Mouse (Mus musculus): ENCODE measurements at regions not wholly inside any gene's neighbourhood (a gene's known extent, or its start where the extent isn't known, plus 50 kb on each side); places are given as distances from the start of the nearest gene placed in this dataset. TPM values are rescaled to one million over a fixed set of nuclear protein-coding genes. Genes with fewer than 3 reads are reported as not detected.
"Not testable (repeated sequence)": the region's sequence is repeated elsewhere in the genome, so short reads cannot be mapped to it uniquely, and the experiment has no call there.

GRCm38 (mm10) chr4:3085456-3086448 is 81.4 kb upstream of the Vmn1r2 start:
- no peak for ATAC-seq (ENCODE audit: low FRiP score, low read depth)
- H3K4me1 ChIP-seq (ENCODE audit: control insufficient read depth, insufficient read depth, low read length) = no peaks in the 10 kb centered on the region
- no peak overlapping the region for H3K4me2 ChIP-seq (replicated peaks; ENCODE audit: low read depth, low read length, severe bottlenecking)
- WGBS = 62% methylated on average over 6 of the region's 6 CpGs
- no peak overlapping the region for H3K27ac ChIP-seq (replicated peaks; ENCODE audit: low read depth, low read length)
- peaks cover 72% of the 10 kb centered on the region for H3K9me3 ChIP-seq (ENCODE audit: control insufficient read depth, low read length)
- no peak overlapping the region for H3K4me3 ChIP-seq (replicated peaks; ENCODE audit: low read length)
- H3K36me3 ChIP-seq (ENCODE audit: control insufficient read depth, insufficient read depth, low read length) = no peaks in the 10 kb centered on the region
- TF ChIP-seq POLR2A (IDR thresholded peaks at IDR 0.05; ENCODE audit: borderline replicate concordance, extremely low read depth, insufficient read depth, insufficient read length) = no peak
- DNase-seq (ENCODE audit: low spot score) = no peak
- no peaks in the 10 kb centered on the region for H3K27me3 ChIP-seq (ENCODE audit: control insufficient read depth, insufficient read depth, low read length)
- H3K9ac ChIP-seq (ENCODE audit: low read depth, low read length, severe bottlenecking) = no peak overlapping the region

DNA sequence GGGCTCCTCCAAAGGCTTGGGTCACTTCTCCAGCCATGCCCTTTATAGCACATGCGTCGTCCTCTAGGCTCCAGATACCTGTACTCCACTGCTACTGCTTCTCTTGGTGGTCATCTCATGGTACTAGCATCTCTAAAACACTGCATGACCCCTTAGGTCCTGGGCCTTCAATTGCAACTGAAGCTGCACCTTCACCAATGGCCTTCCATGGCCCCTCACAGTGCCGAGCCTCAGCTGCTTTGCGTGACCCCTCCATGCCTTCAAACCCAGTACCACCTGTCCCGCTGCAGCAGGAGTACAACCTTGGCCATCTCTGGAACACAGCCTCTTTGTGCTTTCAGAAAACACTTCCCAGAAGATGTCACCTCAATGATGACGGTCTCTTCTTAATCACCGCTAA is 79.5 kb upstream of the Vmn1r2 start:
- H3K9me3 ChIP-seq (ENCODE audit: control insufficient read depth, low read length) = peaks cover 56% of the 10 kb centered on the region
- not testable (repeated sequence) for ATAC-seq (ENCODE audit: low FRiP score, low read depth); H3K27ac ChIP-seq (replicated peaks; ENCODE audit: low read depth, low read length); H3K9ac ChIP-seq (ENCODE audit: low read depth, low read length, severe bottlenecking); DNase-seq (ENCODE audit: low spot score); H3K4me2 ChIP-seq (replicated peaks; ENCODE audit: low read depth, low read length, severe bottlenecking); H3K4me1 ChIP-seq (ENCODE audit: control insufficient read depth, insufficient read depth, low read length); H3K27me3 ChIP-seq (ENCODE audit: control insufficient read depth, insufficient read depth, low read length); H3K4me3 ChIP-seq (replicated peaks; ENCODE audit: low read length); H3K36me3 ChIP-seq (ENCODE audit: control insufficient read depth, insufficient read depth, low read length)
- WGBS = 81% methylated on average over 7 of the region's 7 CpGs

GRCm38 (mm10) chr4:3089567-3090377 is 77.3 kb upstream of the Vmn1r2 start:
- H3K4me2 ChIP-seq (replicated peaks; ENCODE audit: low read depth, low read length, severe bottlenecking) = no peak overlapping the region
- no peak overlapping the region for H3K27ac ChIP-seq (replicated peaks; ENCODE audit: low read depth, low read length)
- no peaks in the 10 kb centered on the region for H3K4me1 ChIP-seq (ENCODE audit: control insufficient read depth, insufficient read depth, low read length)
- no peaks in the 10 kb centered on the region for H3K36me3 ChIP-seq (ENCODE audit: control insufficient read depth, insufficient read depth, low read length)
- ATAC-seq (ENCODE audit: low FRiP score, low read depth) = peak; percentile 71; the same call in 1 of the 2 replicates
- no peak for TF ChIP-seq POLR2A (IDR thresholded peaks at IDR 0.05; ENCODE audit: borderline replicate concordance, extremely low read depth, insufficient read depth, insufficient read length)
- H3K4me3 ChIP-seq (replicated peaks; ENCODE audit: low read length) = no peak overlapping the region
- no peaks in the 10 kb centered on the region for H3K27me3 ChIP-seq (ENCODE audit: control insufficient read depth, insufficient read depth, low read length)
- H3K9me3 ChIP-seq (ENCODE audit: control insufficient read depth, low read length) = peaks cover 35% of the 10 kb centered on the region
- H3K9ac ChIP-seq (ENCODE audit: low read depth, low read length, severe bottlenecking) = no peak overlapping the region
- no peak for DNase-seq (ENCODE audit: low spot score)
- WGBS = 65% methylated on average over 13 of the region's 13 CpGs

DNA sequence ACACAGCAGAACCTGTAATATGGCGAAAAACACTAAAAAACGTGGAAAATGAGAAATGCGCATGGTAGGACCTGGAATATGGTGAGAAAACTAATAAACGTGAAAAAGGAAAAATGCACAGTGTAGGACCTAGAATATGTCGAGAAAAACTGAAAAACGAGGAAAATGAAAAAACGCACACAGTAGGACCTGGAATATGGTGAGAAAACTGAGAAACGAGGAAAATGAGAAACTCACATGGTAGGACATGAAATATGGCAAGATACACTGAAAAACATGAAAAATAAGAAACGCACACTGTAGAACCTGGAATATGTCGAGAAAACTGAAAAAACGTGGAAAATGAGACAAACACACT is 76.8 kb upstream of the Vmn1r2 start:
- WGBS = 85% methylated on average over 11 of the region's 11 CpGs
- Histone ChIP-seq H3K36me3 (ENCODE audit: control insufficient read depth, insufficient read depth, low read length) (no peaks in the 10 kb centered on the region), H3K4me1 (ENCODE audit: control insufficient read depth, insufficient read depth, low read length) (no peaks in the 10 kb centered on the region), H3K27me3 (ENCODE audit: control insufficient read depth, insufficient read depth, low read length) (no peaks in the 10 kb centered on the region), H3K4me2 (replicated peaks; ENCODE audit: low read depth, low read length, severe bottlenecking) (no peak overlapping the region), H3K9me3 (ENCODE audit: control insufficient read depth, low read length) (peaks cover 31% of the 10 kb centered on the region), H3K4me3 (replicated peaks; ENCODE audit: low read length) (no peak overlapping the region), H3K27ac (replicated peaks; ENCODE audit: low read depth, low read length) (no peak overlapping the region), H3K9ac (ENCODE audit: low read depth, low read length, severe bottlenecking) (no peak overlapping the region)
- TF ChIP-seq POLR2A (IDR thresholded peaks at IDR 0.05; ENCODE audit: borderline replicate concordance, extremely low read depth, insufficient read depth, insufficient read length) = no peak
- DNase-seq (ENCODE audit: low spot score) (no peak), ATAC-seq (ENCODE audit: low FRiP score, low read depth) (0 out of 2 replicates have a peak, but pooled peaks have one; percentile 2)

GRCm38 (mm10) chr4:3090742-3091141 is 76.4 kb upstream of the Vmn1r2 start:
- H3K9me3 ChIP-seq (ENCODE audit: control insufficient read depth, low read length) = peaks cover 27% of the 10 kb centered on the region
- no peak overlapping the region for H3K27ac ChIP-seq (replicated peaks; ENCODE audit: low read depth, low read length)
- no peaks in the 10 kb centered on the region for H3K27me3 ChIP-seq (ENCODE audit: control insufficient read depth, insufficient read depth, low read length)
- H3K4me1 ChIP-seq (ENCODE audit: control insufficient read depth, insufficient read depth, low read length) = no peaks in the 10 kb centered on the region
- H3K9ac ChIP-seq (ENCODE audit: low read depth, low read length, severe bottlenecking) = no peak overlapping the region
- no peak overlapping the region for H3K4me2 ChIP-seq (replicated peaks; ENCODE audit: low read depth, low read length, severe bottlenecking)
- ATAC-seq (ENCODE audit: low FRiP score, low read depth) = peak; percentile 53; the same call in 1 of the 2 replicates
- H3K4me3 ChIP-seq (replicated peaks; ENCODE audit: low read length) = no peak overlapping the region
- H3K36me3 ChIP-seq (ENCODE audit: control insufficient read depth, insufficient read depth, low read length) = no peaks in the 10 kb centered on the region
- no peak for TF ChIP-seq POLR2A (IDR thresholded peaks at IDR 0.05; ENCODE audit: borderline replicate concordance, extremely low read depth, insufficient read depth, insufficient read length)
- DNase-seq (ENCODE audit: low spot score) = peak; percentile 3
- WGBS = 79% methylated on average over 9 of the region's 9 CpGs

Small RNA genes lying in the stretch of these regions (microRNA-seq; reads per million reads assigned to microRNA genes)
- gene Gm27878 = not detected
